Comparison of ENCODE assay signal across 8 mouse cellular contexts in genomic region chr16:43573181-43573833, GRCm38 (mm10).
DNase-seq lines count a peak whose midpoint lies in the region; ATAC-seq and TF ChIP-seq lines count a peak whose summit lies in the region.

No protein-coding gene starts in this region.

- no peak overlapping the region for H3K4me3 ChIP-seq in liver, adult 2 months (ENCODE audit: insufficient read depth, low read depth, low read length)
- H3K4me3 ChIP-seq in liver, embryonic 11.5 days (ENCODE audit: low read depth, low read length): no peak overlapping the region
- H3K4me3 ChIP-seq in heart, embryonic 13.5 days: no peak overlapping the region
- H3K4me3 ChIP-seq in midbrain, embryonic 15.5 days: no peak overlapping the region

- 0 out of 2 replicates have a peak overlapping the region, but pooled peaks have one; percentile 26 for H3K27ac ChIP-seq in liver, adult 2 months (replicated peaks; ENCODE audit: insufficient read depth, low read depth, low read length)
- H3K27ac ChIP-seq in liver, embryonic 11.5 days (ENCODE audit: low read depth, low read length): no peak overlapping the region
- peak overlapping the region; percentile 73 for H3K27ac ChIP-seq in heart, embryonic 13.5 days (replicated peaks)
- H3K27ac ChIP-seq in midbrain, embryonic 15.5 days: peak overlapping the region; percentile 72

- no peak for TF ChIP-seq CTCF in liver, adult 2 months (IDR thresholded peaks at IDR 0.05; ENCODE audit: low read depth, low read length)

- no peak overlapping the region for H3K4me2 ChIP-seq in liver, embryonic 11.5 days
- peak overlapping the region; percentile 16 for H3K4me2 ChIP-seq in heart, embryonic 13.5 days
- peak overlapping the region; percentile 16; the same call in 1 of the 2 replicates for H3K4me2 ChIP-seq in midbrain, embryonic 15.5 days

- peak; percentile 64 for DNase-seq in liver, adult 2 months (ENCODE audit: extremely low read depth, low read depth, low spot score)
- DNase-seq in liver, embryonic 11.5 days (ENCODE audit: low spot score): no peak
- peak; percentile 56 for DNase-seq in adrenal gland, postnatal 10 days
- DNase-seq in spleen, adult 18-20 months: no peak
- DNase-seq in left cerebral cortex, postnatal 36 days (ENCODE audit: low spot score in 2 of 2): no peak
- DNase-seq in urinary bladder, adult 2 months (ENCODE audit: low spot score): no peak

- no peak overlapping the region for H3K9ac ChIP-seq in liver, adult 2 months (ENCODE audit: low read depth, low read length)
- H3K9ac ChIP-seq in liver, embryonic 11.5 days (ENCODE audit: low read depth, low read length): no peak overlapping the region
- peak overlapping the region; percentile 55 for H3K9ac ChIP-seq in heart, embryonic 13.5 days
- no peak overlapping the region for H3K9ac ChIP-seq in midbrain, embryonic 15.5 days

- no peak for TF ChIP-seq POLR2A in liver, adult 2 months (IDR thresholded peaks at IDR 0.05; ENCODE audit: extremely low read depth, insufficient read depth, low read length)

- no peak for ATAC-seq in liver, embryonic 11.5 days (replicated peaks; ENCODE audit: low FRiP score)
- no peak for ATAC-seq in heart, embryonic 13.5 days (ENCODE audit: extremely low read depth, insufficient number of reproducible peaks, low FRiP score, low TSS enrichment)
- ATAC-seq in midbrain, embryonic 15.5 days (replicated peaks): peak; percentile 57; the same call in 1 of the 2 replicates

- intact Hi-C loops in left cerebral cortex, postnatal 36 days (cut with DNase I): loop anchor here (2.0 to 5.0 kb wide), 3 partner anchors 67 to 736 kb away; no protein-coding TSS in a partner anchor

- peaks cover 9% of the 10 kb centered on the region; the same call in 1 of the 2 replicates for H3K79me2 ChIP-seq in liver, adult 2 months (ENCODE audit: control insufficient read depth, insufficient read depth, low read length)

- 55% methylated on average over 14 of the region's 14 CpGs for WGBS in liver, adult 2 months
- WGBS in liver, embryonic 11.5 days: 77% methylated on average over 14 of the region's 14 CpGs
- WGBS in heart, embryonic 13.5 days: 53% methylated on average over 14 of the region's 14 CpGs
- WGBS in midbrain, embryonic 15.5 days: 22% methylated on average over 14 of the region's 14 CpGs

- H3K4me1 ChIP-seq in liver, adult 2 months (ENCODE audit: control insufficient read depth, insufficient read depth, low read length): peaks cover 4% of the 10 kb centered on the region
- peaks cover 8% of the 10 kb centered on the region; the same call in 1 of the 2 replicates for H3K4me1 ChIP-seq in liver, embryonic 11.5 days (replicated peaks; ENCODE audit: control insufficient read depth, insufficient read depth, low read length)
- peaks cover 64% of the 10 kb centered on the region for H3K4me1 ChIP-seq in heart, embryonic 13.5 days
- H3K4me1 ChIP-seq in midbrain, embryonic 15.5 days: peaks cover 36% of the 10 kb centered on the region

- H3K9me3 ChIP-seq in liver, embryonic 11.5 days (ENCODE audit: control insufficient read depth, low read length): no peaks in the 10 kb centered on the region
- H3K9me3 ChIP-seq in heart, embryonic 13.5 days: no peaks in the 10 kb centered on the region
- H3K9me3 ChIP-seq in midbrain, embryonic 15.5 days: no peaks in the 10 kb centered on the region

- no peaks in the 10 kb centered on the region for H3K27me3 ChIP-seq in liver, adult 2 months (ENCODE audit: control insufficient read depth, insufficient read depth, low read length)
- H3K27me3 ChIP-seq in liver, embryonic 11.5 days (replicated peaks; ENCODE audit: control insufficient read depth, insufficient read depth, low read length): no peaks in the 10 kb centered on the region
- H3K27me3 ChIP-seq in heart, embryonic 13.5 days (replicated peaks): no peaks in the 10 kb centered on the region
- no peaks in the 10 kb centered on the region for H3K27me3 ChIP-seq in midbrain, embryonic 15.5 days (replicated peaks)

- peaks cover 29% of the 10 kb centered on the region for H3K36me3 ChIP-seq in liver, adult 2 months (ENCODE audit: control insufficient read depth, insufficient read depth, low read length)
- H3K36me3 ChIP-seq in liver, embryonic 11.5 days (ENCODE audit: control insufficient read depth, insufficient read depth, low read length): no peaks in the 10 kb centered on the region
- H3K36me3 ChIP-seq in heart, embryonic 13.5 days: peaks cover 9% of the 10 kb centered on the region; the same call in 1 of the 2 replicates
- no peaks in the 10 kb centered on the region for H3K36me3 ChIP-seq in midbrain, embryonic 15.5 days (replicated peaks)

Comparison
In these comparisons a context has a peak if more than half of its experiments do, and no peak if none do; other contexts are left out.
1. DNase-seq: peak in liver, adult 2 months (single experiment) and adrenal gland, postnatal 10 days (single experiment); none in liver, embryonic 11.5 days (single experiment), spleen, adult 18-20 months (0 of 2), left cerebral cortex, postnatal 36 days (0 of 2) and urinary bladder, adult 2 months (single experiment).